Mouse (Mus musculus) neutrophil, adult 5-6 weeks (primary cell): ENCODE measurements around the gene Prkn. TPM values are rescaled to one million over a fixed set of nuclear protein-coding genes. Genes with fewer than 3 reads are reported as not detected.

ENCODE experiments used
- ATAC-seq: fragments of 151-379, 151-347 bp; 2 replicates; pipeline ENCODE4 v1.8.0; 2017; ENCODE audit warnings: mild to moderate bottlenecking, moderate TSS enrichment; ENCODE audit not compliant: insufficient number of reproducible peaks, poor library complexity, low FRiP score, severe bottlenecking; ENCODE audit errors: extremely low read depth
- total RNA-seq: library from RNA; stranded (forward); fragments of 200-1000 nt; gene quantifications from 2 replicates; pipeline ENCODE4 v1.2.3, GENCODE M21; 2017

Prkn gene
- total RNA-seq, 1 experiment from 2014 or later = 0.12 TPM

DNA sequence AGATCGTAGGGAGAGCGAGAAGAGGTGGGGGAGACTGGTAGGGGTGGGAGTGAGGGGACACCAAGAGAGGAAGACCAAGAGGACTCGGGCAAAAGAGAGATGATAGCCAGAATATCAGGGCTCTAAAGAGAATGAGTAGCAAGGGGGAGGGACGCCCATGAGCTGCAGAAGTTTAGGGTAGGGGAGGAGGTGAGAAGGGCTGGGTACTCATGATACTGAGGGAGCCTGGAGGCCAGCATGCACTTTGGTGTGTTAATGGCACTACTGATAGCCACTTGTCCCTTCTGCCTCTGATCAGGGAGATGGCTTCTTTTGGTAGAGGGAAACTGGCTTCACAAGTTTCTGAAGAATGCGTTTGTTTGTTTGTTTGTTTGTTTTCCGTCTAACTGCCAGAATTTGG lies 1264.5 kb downstream of the Prkn start:
- ATAC-seq = no peak

DNA sequence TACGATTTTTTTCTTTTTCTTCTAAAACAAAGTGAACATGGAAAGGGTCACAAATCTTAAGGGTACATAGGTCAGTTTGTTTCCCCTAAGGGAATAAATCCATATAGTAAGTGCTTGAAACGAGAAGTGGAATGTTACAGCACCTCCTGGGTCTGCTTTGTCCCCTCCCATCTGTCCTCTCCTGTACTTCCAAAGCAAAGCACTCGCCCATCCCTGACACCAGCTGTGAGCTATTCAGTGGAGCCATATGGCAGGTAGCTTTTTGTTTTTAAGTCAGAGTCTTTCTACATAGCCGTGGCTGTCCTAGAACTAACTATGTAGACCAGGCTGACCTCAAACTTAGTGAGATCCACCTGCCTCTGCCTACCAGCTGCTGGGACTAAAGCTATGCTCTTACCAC lies 1266.1 kb downstream of the Prkn start:
- no peak for ATAC-seq

Other genes starting within 250 kb of the Prkn start
- 0.25 and 0.35 TPM in 2 replicates for gene Pacrg, start 73 bp upstream of the Prkn start, total RNA-seq